Mouse (Mus musculus): Measurements from ENCODE around the gene Epb41.

Gene Epb41

DNA sequence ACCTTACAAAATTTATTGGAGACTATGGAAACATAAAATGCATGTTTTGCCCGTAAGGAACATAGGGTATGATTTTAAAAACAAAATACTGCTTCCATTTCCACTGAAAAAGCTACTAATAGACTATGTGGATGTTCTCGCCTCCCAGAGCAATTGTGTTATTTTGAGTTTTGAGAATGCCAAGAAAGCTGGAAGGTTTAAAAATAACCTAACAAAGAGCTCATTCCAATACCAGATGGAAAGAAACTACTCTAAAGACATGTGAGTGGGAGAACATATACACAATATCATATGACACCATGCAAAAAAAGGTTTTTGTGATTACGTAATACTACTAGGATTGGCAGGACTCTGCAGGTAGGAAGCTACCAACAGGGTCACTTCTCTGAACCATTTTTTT, 31.4 kb downstream of the Epb41 start:
- DNase-seq (ENCODE audit: low spot score), result no peak

DNA sequence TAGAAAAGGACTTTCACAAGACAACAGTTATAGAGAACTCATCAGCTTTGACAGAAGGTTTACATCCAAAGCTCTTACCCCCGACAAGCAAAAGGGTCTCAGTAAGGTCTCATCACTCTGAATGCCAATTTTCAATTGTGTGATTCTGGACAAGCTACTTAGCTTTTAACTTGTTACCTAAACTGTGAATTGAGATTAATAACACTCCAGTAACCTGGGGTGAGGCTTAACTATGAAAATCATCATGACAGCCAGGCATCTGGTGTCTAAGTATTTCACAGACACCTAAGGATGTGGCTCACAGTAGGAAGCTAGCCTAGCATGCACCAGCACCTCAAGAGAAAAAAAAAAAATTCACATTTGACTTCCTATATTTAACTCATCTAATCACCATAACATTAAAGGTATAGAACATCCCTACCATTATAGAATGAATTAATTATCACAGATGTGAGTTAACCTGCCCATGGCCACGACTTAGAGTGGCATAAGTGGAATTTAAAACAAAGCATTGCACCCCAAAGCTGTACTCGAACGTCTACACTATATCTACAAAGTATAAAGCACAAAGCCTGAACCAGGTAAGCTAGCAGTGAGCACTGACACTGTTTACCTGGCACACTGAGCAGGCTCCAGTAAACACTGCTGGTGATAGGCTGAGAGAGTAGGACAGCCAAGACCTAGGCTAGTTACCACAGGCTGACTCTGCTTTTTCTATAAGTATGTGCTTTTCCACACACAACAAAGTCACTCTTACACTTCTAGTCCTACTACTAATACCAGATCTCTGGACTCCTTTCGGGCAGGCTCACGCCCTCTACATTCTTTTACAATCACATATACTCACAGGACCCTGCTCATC, 33.4 kb downstream of the Epb41 start:
- no peak for DNase-seq (ENCODE audit: low spot score)

DNA sequence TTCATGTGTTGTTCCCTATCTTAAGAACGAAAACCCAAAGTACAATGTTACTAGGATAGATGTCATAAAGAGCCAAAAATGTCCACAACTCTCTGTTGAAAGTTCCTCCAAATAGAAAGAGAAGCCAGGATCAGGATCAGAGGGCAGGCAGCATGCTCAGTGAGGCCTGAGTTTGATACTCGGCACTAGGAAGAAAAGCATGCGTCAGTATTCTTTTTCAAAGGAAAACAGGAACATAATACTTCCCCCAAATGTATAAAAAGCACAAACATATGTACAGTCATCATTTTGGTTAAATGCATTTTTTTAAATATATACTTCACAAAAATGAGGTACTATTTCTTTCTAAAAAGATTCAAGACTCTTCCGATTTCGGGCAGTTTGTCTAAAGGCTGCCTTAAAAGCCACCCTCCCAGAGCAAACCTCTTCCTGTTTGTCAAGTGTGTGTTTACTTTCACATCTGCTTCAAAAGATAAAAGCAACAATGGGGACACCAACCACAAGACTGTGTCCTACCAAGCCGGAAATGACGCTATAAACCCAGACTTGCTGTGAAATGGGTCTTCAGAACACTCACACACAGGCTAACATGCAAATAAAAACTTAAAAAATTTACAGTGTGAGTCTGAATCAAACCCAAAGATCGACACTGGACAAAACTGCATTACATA, 35.0 kb downstream of the Epb41 start:
- peak; percentile 88 for DNase-seq (ENCODE audit: low spot score)

- DNase-seq (ENCODE audit: low spot score), result no peak
These were observed 35.6 kb downstream of the Epb41 start for GRCm38 (mm10) chr4:132039521-132039920.

DNA sequence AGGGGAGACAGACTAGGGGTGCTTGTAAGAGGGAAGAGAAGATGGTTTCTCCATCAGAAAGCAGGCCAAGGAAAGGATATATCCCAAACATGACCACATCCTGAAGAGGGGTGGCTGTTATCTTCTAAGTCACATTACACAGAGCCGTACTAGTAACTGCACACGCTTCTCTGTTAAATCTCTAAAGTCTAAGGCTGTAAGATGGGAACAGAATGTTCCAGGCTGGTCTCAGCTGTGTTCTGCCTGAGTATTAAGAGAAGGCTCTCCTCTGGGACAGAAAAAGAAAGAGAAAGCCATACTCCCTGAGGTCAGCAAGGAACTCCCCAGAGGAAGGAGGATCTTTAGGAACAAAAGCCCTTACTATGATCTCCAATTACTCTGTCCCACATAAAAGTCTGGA, 36.3 kb downstream of the Epb41 start:
- DNase-seq (ENCODE audit: low spot score), result peak; percentile 38

DNA sequence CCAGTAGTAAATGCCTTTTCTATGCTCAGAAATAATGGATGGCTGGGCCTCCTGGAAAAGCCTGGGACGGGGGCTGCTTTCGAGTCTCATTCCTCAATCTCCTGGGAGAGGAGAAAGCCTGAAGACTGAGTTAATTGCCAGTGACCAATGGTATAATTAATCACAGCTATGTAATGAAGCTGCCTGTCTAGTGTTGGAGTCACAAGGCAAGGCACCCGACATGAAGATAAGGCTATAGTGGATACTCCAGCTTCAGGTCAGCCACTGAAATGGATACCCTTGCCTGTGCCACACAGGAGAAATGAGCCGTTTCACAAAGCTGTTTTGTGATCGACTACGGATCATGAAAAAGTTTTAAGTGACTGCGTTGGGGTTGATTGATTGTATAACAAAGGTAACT, 37.1 kb downstream of the Epb41 start:
- no peak for DNase-seq (ENCODE audit: low spot score)

GRCm38 (mm10) chr4:132037137-132037536, 38.0 kb downstream of the Epb41 start:
- DNase-seq (ENCODE audit: low spot score), result no peak

- DNase-seq (ENCODE audit: low spot score), result no peak
These were observed 40.9 kb downstream of the Epb41 start for GRCm38 (mm10) chr4:132034242-132034641.

GRCm38 (mm10) chr4:132033183-132033582, 41.9 kb downstream of the Epb41 start:
- DNase-seq (ENCODE audit: low spot score), result no peak

DNA sequence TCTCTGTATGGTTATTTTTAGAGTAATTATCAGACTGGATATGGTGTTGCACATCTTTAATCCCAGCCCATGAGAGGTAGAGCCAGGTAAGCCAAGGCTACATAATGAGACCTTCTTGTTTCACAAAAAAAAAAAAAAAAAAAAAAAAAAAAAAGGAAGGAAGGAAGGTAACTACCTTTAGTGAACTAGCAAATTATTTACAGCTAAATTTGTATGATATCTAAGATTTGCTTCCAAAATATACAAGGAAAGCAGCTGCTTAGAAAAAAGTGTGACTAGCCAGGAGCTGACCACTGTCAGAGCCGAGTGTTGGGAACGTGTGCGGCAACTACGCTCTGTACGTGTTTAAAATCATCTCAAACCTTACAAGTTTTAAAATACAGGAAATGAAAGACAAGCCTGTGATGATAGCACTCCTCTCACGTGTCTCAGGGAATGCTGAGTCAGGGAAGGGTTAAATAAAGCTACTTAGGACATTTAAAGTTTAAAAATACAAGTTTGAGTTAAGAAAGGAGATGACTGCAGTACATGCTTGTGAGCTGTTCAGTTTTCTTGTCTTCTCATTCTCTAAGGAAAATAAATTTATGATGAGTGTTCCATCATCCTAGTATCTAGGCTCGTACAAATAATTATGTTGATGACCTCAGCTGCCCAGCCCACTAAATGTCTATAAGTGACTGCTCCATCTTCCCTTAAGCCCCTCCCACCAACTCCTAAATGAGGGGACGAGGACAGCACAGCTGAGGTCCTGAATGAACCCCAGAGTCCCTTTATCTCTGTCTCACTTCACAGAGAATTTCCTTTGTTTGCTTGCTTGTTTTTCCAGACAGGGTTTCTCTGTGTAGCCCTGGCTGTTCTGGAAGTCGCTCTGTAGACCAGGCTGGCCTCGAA, 45.0 kb downstream of the Epb41 start:
- DNase-seq (ENCODE audit: low spot score), result no peak

- DNase-seq (ENCODE audit: low spot score), result no peak
These were observed 47.3 kb downstream of the Epb41 start for GRCm38 (mm10) chr4:132027806-132028205.

GRCm38 (mm10) chr4:132027167-132027566, 48.0 kb downstream of the Epb41 start:
- DNase-seq (ENCODE audit: low spot score), result no peak

DNA sequence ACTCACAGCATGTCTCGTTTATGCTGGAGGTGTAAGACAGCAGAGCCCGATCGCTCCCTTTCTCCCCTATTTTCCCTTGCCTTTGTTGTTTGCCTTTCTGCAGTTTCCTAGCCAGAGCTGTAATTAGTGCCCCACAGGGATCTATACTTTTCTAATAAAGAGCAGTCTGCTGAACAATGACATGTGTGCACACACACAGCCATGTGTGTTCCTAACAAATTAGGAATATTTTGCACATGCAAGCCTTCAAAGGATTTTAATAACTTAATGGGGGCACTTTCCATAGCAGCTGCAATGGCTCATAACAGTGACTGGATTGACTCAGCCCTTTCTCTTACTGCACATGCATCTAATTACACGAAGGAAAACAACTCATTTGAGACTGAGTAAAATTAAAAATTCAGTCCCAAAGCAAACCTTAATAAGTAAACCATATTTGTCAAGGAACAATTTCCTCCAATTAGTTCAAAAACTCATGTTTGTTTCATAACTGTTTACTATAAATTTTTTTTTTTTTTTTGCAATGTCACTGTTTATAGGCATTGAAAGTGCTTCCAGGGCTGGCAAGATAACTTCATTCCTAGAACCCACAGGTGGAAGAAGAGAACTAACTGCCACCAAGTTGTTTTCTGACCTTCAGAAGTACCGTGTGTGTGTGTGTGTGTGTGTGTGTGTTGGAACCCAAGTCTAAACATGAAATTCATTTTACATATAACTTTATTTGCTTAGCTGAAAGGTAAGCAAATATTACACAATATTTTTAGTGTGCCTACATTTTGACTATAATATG, 49.2 kb downstream of the Epb41 start:
- DNase-seq (ENCODE audit: low spot score), result no peak

GRCm38 (mm10) chr4:132025264-132025663, 49.9 kb downstream of the Epb41 start:
- DNase-seq (ENCODE audit: low spot score), result no peak

GRCm38 (mm10) chr4:132023816-132024215, 51.3 kb downstream of the Epb41 start:
- DNase-seq (ENCODE audit: low spot score), result no peak

- no peak for DNase-seq (ENCODE audit: low spot score)
These were observed 52.5 kb downstream of the Epb41 start for GRCm38 (mm10) chr4:132022639-132023038.

DNA sequence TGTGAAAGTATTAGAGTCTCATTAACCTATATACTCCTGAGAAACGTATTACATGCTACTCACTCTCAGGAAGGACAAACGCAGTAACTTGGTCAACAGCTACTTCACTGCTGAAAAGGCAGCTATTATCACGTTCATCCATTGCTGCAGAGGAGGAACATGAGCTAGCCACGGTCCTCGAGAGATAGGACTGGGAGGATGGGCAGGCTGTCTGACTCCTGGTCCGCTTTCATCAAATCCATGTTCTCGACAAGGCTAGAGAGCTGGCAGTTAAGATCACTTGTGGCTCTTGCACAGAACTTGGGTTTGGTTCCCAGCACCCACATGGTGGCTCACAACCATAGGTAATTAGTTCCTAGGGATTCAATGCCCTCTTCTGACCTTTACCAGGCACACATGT, 53.2 kb downstream of the Epb41 start:
- no peak for DNase-seq (ENCODE audit: low spot score)

- DNase-seq (ENCODE audit: low spot score), result no peak
These were observed 56.6 kb downstream of the Epb41 start for GRCm38 (mm10) chr4:132018547-132018946.

DNA sequence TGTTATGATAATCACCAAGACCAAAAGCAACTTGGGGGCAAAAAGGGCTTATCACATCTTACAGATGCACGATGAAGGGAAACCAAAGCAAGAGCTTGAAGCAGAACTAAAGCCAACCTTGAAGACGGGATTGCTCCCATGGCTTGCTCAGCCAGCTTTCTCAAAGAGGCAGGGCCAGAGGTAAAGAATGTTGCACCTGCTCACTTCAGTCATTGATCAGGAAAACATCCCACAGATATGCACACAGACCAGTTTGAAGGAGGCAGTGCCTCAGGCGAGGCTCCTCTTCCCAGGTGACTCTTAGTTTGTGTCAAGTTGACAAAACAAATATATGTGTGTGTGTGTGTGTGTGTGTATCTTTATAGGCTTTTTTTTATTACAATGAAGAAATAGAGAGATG, 59.7 kb downstream of the Epb41 start:
- no peak for DNase-seq (ENCODE audit: low spot score)

DNA sequence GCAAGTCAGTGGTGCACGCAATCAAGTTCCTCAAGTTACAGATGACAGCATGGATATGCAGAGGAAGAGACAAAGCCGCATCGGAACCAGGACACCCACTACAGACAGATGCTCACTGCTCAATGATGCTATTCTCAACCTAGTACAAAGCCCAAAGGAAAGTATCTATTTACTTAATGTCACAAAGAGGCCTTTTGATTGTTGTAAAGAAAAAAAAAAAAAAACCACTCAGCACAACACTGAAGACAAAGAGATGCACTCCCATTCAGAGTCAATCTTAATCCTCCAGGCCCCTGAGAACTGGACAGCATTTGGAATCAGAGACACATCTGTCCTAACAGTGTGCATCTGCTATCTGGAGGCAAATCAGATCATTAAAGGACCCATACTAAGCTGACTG, 63.5 kb downstream of the Epb41 start:
- no peak for DNase-seq (ENCODE audit: low spot score)

GRCm38 (mm10) chr4:132010416-132010815, 64.7 kb downstream of the Epb41 start:
- no peak for DNase-seq (ENCODE audit: low spot score)

- DNase-seq (ENCODE audit: low spot score), result no peak
These were observed 66.9 kb downstream of the Epb41 start for GRCm38 (mm10) chr4:132008191-132008590.
